Mouse (Mus musculus) kidney, adult 11 months (tissue): ENCODE results near the gene Btbd2.

Experiments used
- DNase-seq: peaks from one replicate; pipeline ENCODE4 v3.0.0; 2022

Btbd2 gene

DNA sequence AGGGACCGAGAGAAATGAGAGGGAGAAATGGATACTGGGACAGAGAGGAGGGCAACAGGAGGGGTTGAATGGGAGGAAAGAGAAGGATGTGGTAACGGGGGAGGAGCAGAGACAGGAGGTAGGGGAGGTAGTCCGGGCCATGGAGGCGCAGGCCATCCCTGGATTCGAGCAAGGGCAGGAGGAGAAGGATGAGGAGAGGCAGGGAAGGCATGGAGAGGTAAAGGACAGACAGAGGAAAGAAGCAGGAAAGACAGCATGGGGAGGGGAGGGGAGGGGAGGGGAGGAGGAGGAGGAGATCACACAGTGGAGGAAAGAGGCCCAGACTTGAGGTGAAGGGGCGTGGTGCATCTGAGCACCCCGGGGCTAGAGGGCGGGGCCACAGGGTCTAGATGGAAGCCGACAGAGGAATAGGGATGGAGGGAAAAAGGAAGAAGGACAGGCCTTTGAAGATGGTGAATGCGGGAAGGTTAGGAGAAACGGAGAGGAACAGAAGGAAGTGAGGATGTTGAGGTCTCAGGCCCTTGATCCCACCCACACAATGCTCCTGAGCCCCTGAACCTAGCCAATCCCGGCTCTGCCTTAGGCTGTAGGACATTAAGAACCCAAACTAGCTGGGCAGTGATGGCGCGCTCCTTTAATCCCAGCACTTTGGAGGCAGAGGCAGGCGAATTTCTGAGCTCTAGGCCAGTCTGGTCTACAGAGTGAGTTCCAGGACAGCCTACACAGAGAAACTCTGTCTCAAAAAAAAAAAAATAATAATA, at the start of gene Btbd2:
TSS of gene Btbd2 (minus strand) at position 209 of the 761 bp plus-strand sequence.
- peak; percentile 54 for DNase-seq

DNA sequence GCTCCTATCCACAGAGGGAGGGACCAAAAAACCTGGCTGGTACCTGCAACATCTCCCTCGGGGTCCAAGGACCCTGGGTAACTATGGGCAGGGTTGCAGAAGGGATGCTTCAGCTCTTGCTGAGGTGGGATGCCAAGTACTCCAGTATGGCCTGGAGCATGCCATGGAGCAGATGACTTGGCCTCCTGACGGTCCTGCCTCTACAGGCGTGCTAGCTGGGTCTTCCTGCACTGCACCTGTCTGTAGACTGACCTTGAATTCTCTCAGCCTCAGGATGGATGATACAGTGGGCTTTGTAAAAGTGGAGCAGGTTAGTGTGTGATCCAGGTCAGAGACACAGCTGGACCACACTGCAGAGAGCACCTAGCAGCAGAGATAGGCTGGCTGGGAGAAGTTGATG, 48.6 kb upstream of the Btbd2 start:
- no peak for DNase-seq

DNA sequence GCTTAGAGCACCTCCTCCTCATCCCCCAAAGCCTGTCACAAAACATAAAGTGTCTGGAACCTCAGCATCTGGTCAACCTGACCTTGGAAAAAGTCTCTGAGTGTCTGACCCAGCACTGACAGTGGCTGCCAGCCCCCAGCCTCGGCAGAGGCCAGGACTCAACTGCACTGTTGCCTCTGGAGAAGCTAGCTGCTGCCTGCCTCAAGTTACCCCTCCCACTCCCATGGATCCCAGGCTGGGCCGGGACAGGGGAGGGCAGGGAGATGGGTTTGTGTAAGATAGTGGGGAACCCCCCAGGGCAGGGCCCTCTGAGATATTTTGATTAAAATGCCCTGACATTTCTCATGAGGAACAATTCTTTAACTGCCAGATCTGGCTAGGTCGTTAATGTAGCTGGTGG, 48.2 kb upstream of the Btbd2 start:
- DNase-seq, result no peak

DNA sequence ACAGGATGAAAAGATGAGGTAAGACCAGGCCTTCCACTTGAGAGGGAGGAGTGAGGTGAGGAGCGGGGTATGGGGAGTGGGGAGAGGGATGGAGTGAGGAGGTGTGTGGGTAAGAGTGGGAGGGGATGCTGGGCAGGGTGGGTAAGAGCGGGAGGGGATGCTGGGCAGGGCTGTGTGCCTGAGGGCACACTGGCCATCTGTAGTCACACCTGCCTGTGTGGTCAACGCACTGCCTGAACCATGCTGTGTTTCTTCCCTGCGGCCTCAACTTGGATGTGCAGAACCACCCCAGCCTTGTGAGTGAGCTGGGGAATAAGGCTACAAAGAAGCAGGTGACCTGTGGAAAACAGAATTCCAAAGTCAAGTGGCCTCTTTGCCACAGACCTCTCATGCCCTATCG, 47.5 kb upstream of the Btbd2 start:
- DNase-seq, result no peak

DNA sequence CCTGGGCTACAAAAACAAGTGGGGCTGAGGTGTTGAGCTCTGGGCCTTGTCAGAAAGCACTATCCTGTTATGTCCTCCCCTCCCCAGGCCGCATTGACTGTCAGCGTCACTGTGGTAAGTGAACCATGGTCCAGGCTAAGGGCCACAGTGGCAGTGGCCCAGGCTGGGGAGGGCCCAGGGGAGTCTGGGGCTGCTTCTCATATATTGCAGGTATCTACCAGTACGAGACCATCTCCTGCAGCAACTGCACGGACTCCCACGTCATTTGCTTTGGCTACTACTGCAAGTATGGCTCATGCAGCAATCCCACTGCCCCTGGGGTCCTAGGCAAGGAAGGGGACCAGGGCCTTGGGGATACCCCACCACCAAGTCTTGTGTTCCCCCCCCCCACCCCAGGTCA, 46.8 kb upstream of the Btbd2 start:
- DNase-seq, result no peak

DNA sequence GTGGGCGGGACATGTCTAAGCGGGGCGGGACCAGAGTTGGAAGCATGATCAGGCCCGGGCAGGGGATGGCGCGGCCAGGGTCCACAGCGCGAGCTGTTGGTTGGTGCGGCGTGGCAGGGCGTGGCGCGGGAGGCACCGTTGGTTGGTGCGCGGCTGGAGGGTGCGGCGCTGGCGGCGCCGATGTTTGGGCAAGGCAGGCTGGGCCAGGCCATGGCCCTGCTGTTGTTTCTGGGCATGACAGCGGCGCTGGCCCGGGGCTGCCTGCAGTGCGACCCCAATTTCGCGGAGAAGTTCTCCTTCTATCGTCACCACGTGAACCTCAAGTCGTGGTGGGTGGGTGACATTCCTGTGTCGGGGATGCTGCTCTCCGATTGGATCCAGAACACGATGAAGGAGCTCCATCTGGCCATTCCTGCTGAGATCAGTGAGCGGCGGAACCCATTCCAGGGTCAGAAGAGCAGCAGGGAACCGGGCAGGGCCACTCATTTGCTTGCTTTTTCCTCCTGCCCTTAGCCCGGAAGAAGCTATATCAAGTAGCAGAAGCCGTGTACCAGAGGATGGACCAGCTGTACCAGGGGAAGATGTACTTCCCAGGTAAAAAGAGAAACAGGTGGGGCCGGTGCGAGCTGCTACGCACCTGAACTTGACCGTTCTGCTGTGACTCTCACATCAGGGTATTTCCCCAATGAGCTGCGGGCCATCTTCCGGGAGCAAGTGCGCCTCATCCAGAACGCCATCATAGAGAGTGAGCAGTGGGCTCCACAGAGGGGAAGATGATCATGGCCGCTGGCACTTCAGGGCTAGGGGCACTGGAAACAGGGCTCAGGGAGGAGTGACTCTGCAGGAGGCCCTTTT, 45.9 kb upstream of the Btbd2 start:
- DNase-seq, result peak; percentile 98

DNA sequence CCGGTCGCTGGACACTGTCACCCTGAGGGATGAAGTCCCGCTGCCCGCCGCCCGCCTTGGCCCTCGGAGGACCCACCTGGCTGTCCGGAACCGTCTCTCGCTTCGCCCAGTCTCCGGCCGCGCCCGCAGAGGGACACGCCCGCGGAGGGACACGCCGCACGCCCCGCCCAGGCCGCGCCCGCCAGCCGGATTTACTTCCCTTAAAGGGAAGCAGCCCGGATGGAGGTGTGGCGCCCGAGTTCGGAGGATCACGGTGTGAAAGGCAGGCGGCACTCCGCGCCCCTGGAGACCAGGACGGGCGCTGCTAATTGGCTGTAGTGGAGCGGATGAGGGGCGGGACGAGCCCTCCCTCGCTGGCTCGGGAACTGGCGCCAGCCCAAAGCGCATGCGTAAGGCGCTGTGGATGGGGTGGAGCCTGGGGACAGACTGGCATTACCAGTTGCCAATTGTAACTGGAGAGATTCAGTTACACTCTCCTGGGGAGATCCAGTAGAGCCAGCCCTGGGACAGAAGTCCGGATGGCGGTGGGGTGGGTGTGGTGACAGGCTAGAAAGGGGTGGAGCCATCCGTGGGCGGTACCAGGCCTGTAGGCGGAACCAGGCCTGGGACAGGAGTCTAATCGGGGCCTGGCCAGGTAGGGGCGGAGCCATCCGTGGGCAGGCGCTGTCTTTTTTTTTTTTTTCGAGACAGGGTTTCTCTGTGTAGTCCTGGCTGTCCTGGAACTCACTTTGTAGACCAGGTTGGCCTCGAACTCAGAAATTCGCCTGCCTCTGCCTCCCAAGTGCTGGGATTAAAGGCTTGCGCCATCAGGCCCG, 45.1 kb upstream of the Btbd2 start, which contains the start of the genes Mob3a and Izumo4:
TSS of gene Mob3a (minus strand) at position 257 of the 815 bp plus-strand sequence.
TSS of gene Izumo4 (plus strand) at position 464 of the 815 bp plus-strand sequence.
- peak; percentile 100 for DNase-seq

GRCm38 (mm10) chr10:80700732-80701131, 43.9 kb upstream of the Btbd2 start:
- DNase-seq, result no peak

- DNase-seq, result no peak
Observed at GRCm38 (mm10) chr10:80700038-80700504, 43.2 kb upstream of the Btbd2 start.

DNA sequence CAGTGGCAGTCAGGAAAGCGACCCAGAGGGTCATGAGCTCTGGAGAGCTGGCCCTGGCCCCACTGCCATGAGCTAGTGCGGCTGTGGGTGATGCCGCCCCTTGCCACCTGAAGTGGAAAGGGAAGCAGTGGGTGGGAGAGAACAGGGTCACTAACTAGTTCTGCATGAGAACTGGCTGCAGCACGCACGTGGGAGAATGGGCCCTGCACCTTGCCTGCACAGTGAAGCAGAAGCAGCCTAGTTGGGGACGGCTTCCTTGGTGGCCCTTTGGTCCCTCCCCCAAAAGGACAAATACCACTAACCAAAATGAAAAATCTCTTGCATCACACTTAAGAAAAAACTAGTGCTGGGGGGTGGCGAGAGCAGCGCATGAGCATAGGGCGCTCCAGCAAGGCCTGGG, 41.7 kb upstream of the Btbd2 start:
- DNase-seq, result no peak

GRCm38 (mm10) chr10:80697812-80698211, 40.9 kb upstream of the Btbd2 start:
- DNase-seq, result no peak

- no peak for DNase-seq
Observed at GRCm38 (mm10) chr10:80697393-80697787, 40.5 kb upstream of the Btbd2 start.

- no peak for DNase-seq
Observed at GRCm38 (mm10) chr10:80696502-80697392, 39.9 kb upstream of the Btbd2 start.

DNA sequence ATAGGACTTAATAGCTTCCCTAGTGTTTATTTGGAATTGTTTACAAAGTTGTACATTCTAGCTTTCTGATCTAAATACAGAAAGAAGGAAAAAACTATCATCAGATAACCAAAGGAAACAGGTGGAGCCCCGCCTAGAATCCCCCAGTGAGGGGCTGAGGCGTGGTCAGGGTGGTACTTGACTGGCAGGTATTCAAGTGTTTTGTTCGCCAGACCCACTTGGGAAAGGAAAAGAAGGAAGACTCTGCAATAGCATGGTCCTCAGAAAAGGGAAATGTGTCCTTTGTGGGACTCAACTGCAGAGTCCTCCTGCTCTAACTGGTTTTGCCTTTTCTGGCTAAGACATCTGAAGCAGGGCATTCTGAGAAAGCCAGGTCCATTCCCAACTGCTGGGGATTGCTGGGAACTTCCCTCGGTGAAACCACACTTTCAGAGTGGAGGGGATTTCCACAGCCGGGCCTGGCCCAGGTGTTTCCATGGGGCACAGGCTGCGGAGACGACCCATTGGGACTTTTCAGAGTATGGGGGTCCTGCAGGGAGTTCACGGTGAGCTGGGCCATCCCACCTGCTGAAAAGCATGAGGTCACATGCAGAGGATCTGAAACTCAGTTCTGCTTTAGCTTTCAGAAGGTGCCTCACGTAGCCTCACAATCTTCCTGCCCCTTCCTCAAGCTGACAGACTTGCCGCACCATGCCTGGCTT, 39.1 kb upstream of the Btbd2 start:
- no peak for DNase-seq

DNA sequence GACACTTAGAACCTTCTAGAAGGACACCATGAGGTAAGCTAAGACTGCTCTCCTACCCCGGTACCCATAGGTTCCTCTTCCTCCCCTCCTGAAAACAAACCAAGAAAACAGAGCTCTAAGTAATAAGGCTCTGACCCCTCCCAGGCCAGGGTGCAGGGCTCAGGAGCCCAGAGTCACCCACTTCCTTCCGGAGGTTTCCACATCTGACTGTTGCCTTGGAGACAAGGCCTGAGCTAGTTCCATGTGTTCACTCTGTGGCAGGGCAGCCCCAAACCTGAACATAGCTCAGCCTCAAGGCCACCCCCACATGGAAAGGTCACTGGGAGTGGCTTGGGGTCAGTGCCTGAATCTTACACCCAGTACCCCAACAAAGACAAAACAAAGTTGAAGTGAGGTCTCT, 38.3 kb upstream of the Btbd2 start:
- peak; percentile 52 for DNase-seq

DNA sequence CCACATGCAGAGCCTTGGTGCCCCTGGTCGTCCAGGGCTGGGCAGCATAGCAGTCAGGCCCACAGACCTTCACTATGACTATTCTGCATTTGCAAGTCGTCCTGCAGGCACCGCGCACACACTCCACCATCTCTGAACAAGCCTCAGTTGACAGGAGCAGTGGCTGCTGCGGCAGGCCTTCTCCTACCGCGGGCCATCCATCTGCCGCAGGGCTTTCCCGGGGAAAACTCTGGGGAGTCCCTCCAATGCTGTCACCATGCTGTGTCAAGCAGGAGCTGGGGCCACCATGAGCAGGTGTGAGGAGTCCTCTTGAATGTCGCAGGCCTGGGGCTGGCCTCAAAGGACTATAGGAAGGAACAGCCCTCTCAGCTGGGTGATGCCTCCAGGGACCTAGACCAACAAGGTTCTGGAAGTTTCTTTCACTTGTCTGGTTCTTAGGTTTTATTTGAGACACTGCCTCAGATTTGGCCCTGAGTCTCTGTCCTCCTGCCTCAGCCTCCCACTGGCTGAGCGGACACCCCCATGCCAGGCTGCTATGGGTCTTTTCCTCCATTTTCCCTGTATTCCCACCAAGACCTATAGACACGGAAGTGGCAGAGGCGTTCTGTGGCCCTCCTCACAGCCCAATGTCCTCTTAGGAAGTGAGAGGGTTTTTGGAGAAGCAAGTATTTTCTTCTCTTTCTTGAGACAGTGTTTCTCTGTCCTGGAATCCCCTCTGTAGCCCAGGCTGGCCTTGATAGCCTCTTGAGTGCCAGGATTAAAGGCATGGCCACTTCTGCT, 37.5 kb upstream of the Btbd2 start:
- DNase-seq, result no peak

DNA sequence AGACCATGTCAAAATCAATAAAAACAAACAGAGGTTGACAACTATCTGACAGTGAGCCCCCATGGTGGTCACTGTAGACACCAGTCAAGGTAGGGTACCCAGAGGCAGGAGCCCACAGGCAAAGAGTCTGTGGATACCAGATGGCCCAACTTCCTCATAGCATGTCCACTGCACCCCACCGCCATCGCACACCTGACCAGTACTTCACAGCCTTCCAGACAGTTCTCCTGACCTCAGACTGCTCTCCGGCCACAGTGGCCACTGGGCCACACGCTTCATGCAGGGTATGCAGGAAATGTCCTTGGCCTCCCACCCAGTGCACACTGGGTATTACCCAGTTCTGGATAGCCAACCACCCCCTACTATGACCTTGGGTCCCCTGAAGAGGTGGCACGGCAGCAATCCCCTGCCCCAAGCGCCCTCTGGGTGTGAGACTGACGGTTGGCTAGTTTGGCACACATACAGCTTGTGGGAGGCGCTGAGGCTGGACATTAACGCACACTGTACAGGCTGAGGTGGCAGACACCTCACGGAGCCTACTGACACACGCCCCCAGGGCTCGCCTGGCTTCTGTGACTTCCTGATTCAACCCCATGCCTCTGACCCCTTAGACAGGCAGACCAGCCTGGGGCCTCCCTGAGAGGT, 36.7 kb upstream of the Btbd2 start:
- peak; percentile 50 for DNase-seq

- DNase-seq, result peak; percentile 30
Observed at GRCm38 (mm10) chr10:80692249-80693165, 35.6 kb upstream of the Btbd2 start.

DNA sequence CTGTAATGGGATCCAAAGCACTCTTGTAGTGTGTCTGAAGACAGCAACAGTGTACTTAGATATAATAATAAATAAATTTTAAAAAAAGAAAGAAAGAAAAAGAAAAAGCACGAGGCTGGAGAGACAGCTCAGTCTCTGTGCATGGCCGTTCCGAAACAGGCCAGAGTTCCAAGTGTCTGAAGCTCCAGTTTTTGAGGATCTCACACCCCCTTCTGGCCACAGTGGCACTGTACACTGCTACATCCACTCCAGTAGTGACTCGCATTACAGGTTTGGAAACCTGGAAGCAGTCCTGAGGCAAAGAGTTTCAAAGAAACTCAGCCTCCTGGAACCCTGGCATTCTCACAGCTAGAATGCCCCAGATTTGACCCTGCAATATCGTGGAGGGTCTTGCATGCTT, 31.0 kb upstream of the Btbd2 start:
- peak; percentile 75 for DNase-seq
